Mouse (Mus musculus): ENCODE measurements at regions not wholly inside any gene's neighbourhood (a gene's known extent, or its start where the extent isn't known, plus 50 kb on each side); places are given as distances from the start of the nearest gene placed in this dataset.
A peak's percentile ranks its signal among the peaks of the same experiment; 100 is the strongest.

DNA sequence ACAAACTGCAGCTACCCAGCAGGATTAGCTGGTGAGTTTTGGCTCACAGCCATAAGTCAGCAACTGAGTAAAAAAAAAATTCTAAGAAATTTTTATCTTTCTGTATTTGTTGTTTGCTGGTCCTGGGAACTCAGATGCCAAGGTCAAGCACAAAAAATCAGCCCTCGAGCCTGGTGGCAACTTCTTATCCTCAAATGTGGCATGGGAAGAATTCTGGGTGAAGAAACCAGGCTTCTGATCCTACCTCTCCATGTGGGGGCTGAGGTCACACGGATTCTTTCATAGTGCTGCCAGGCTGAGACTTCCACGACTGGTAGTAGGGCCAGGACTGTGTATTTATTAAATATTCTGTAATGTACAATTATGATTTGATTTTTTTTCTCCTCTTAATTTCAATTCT lies 698.3 kb upstream of the Igfbp3 start:
- Histone ChIP-seq H3K4me1 (ENCODE audit: control insufficient read depth, insufficient read depth, low read length) (no peaks in the 10 kb centered on the region), H3K27me3 (replicated peaks; ENCODE audit: control insufficient read depth, insufficient read depth, low read length) (no peaks in the 10 kb centered on the region), H3K36me3 (ENCODE audit: control insufficient read depth, insufficient read depth, low read length) (no peaks in the 10 kb centered on the region), H3K27ac (ENCODE audit: insufficient read depth, low read depth, low read length) (no peak overlapping the region), H3K4me3 (ENCODE audit: insufficient read depth, low read depth, low read length) (no peak overlapping the region)
- TF ChIP-seq POLR2A (IDR thresholded peaks at IDR 0.05; ENCODE audit: low read depth, low read length) (no peak), CTCF (conservative IDR thresholded peaks at IDR 0.05; ENCODE audit: insufficient read depth, insufficient read length, low read depth, low read length) (no peak)
- DNase-seq = no peak
- WGBS = 71% methylated on average over 3 of the region's 3 CpGs

DNA sequence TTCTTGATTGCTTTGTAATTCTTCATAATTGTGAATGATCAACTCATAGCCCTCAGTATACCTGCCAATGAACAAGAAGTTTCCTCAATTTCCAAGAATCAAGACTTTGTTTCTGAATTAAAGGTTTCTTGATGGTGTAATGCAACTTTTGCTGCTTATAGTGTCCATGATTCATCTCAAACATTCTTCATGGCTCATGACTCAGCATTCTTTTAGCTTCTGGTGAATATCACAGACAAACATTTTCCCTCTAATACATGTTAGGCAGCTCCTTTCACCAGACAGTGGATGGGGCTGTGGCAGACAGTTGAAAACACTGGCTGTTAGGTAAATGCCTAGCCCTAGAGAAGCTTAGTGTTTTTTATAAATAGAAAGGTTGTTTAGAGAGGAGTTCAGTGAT lies 686.5 kb upstream of the Igfbp3 start:
- no peak for DNase-seq

DNA sequence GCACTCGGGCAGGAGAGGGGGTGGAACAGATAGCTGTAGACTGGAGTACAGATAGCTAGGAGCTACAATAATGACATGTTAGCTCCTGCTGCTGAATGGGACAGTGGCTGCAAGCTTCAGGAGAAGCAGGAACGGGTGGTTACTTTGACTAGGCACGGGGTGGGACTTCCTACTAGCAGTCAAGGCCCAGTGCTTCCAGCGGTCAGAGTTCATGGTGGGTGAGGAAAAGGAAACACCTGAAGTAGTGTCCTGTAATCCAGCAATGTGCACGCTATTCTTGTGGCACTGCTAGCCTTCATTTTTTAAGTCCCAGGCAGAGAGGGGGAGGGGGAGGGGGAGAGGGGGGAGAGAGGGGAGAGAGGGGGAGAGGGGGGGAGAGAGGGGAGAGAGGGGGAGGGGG lies 684.5 kb upstream of the Igfbp3 start:
- Histone ChIP-seq H3K4me3 (ENCODE audit: insufficient read depth, low read depth, low read length) (no peak overlapping the region), H3K27me3 (replicated peaks; ENCODE audit: control insufficient read depth, insufficient read depth, low read length) (no peaks in the 10 kb centered on the region), H3K4me1 (ENCODE audit: control insufficient read depth, insufficient read depth, low read length) (no peaks in the 10 kb centered on the region), H3K27ac (ENCODE audit: insufficient read depth, low read depth, low read length) (no peak overlapping the region), H3K36me3 (ENCODE audit: control insufficient read depth, insufficient read depth, low read length) (no peaks in the 10 kb centered on the region)
- TF ChIP-seq POLR2A (IDR thresholded peaks at IDR 0.05; ENCODE audit: low read depth, low read length) (no peak), CTCF (conservative IDR thresholded peaks at IDR 0.05; ENCODE audit: insufficient read depth, insufficient read length, low read depth, low read length) (no peak)
- WGBS = 24% methylated on average over 5 of the region's 5 CpGs
- DNase-seq = peak; percentile 28

More for the DNA sequence above, 686.5 kb upstream of the Igfbp3 start:
- Histone ChIP-seq H3K27ac (ENCODE audit: insufficient read depth, low read depth, low read length) (no peak overlapping the region), H3K36me3 (ENCODE audit: control insufficient read depth, insufficient read depth, low read length) (no peaks in the 10 kb centered on the region), H3K27me3 (replicated peaks; ENCODE audit: control insufficient read depth, insufficient read depth, low read length) (no peaks in the 10 kb centered on the region), H3K4me3 (ENCODE audit: insufficient read depth, low read depth, low read length) (no peak overlapping the region), H3K4me1 (ENCODE audit: control insufficient read depth, insufficient read depth, low read length) (no peaks in the 10 kb centered on the region)
- TF ChIP-seq CTCF (conservative IDR thresholded peaks at IDR 0.05; ENCODE audit: insufficient read depth, insufficient read length, low read depth, low read length) (no peak), POLR2A (IDR thresholded peaks at IDR 0.05; ENCODE audit: low read depth, low read length) (no peak)

DNA sequence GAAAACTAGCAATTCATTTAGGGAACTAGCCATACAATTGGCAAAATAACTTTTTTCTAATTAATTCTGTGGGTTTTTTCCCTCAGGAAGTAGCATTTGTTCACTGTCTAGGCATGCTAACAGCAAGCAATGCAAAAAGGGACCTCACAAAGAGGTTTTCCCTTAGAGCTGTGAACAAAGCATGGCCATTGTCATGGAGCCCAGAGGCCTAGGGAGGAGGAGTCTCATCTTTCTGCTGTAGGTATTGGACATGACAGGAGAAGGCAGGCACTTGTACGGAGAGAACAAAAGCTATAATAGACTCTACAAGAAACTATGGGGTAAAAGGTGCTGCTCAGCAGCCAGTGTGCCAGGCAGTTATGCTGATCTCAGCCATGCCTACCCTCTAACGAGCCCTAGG lies 666.8 kb upstream of the Igfbp3 start:
- H3K27ac ChIP-seq (ENCODE audit: insufficient read depth, low read depth, low read length) = no peak overlapping the region
- 61% methylated on average over 2 of the region's 2 CpGs for WGBS

DNA sequence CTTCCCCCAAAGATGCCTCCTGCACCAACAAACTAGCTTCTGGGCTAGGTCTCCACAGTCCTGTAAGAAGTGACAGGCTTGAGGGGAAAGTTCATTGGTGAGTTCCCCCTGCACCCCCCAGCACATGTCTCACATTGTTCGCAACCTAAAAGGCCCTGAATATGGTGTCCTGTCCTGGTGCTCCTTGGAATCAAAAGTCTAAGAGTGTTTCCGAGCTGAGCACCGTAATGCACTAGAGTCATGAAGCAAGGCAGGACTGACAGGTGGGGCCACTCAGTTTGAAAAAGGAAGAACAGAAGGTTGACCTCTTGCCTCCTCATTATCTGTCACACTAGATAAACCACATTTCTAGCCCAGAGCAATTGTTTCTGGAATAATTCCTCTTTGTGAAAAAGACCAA lies 650.4 kb upstream of the Igfbp3 start:
- no peak for TF ChIP-seq CTCF (conservative IDR thresholded peaks at IDR 0.05; ENCODE audit: insufficient read depth, insufficient read length, low read depth, low read length)
- TF ChIP-seq POLR2A (IDR thresholded peaks at IDR 0.05; ENCODE audit: low read depth, low read length) = no peak
- no peaks in the 10 kb centered on the region for H3K36me3 ChIP-seq (ENCODE audit: control insufficient read depth, insufficient read depth, low read length)
- peak overlapping the region; percentile 56; the same call in 1 of the 2 replicates for H3K27ac ChIP-seq (ENCODE audit: insufficient read depth, low read depth, low read length)
- no peaks in the 10 kb centered on the region for H3K27me3 ChIP-seq (replicated peaks; ENCODE audit: control insufficient read depth, insufficient read depth, low read length)
- peak; percentile 2 for DNase-seq
- WGBS = 44% methylated on average over 3 of the region's 3 CpGs
- no peak overlapping the region for H3K4me3 ChIP-seq (ENCODE audit: insufficient read depth, low read depth, low read length)
- no peaks in the 10 kb centered on the region for H3K4me1 ChIP-seq (ENCODE audit: control insufficient read depth, insufficient read depth, low read length)

More for the DNA sequence above, 666.8 kb upstream of the Igfbp3 start:
- no peaks in the 10 kb centered on the region for H3K27me3 ChIP-seq (replicated peaks; ENCODE audit: control insufficient read depth, insufficient read depth, low read length)
- DNase-seq = no peak
- no peak for TF ChIP-seq CTCF (conservative IDR thresholded peaks at IDR 0.05; ENCODE audit: insufficient read depth, insufficient read length, low read depth, low read length)
- TF ChIP-seq POLR2A (IDR thresholded peaks at IDR 0.05; ENCODE audit: low read depth, low read length) = no peak
- no peak overlapping the region for H3K4me3 ChIP-seq (ENCODE audit: insufficient read depth, low read depth, low read length)
- no peaks in the 10 kb centered on the region for H3K4me1 ChIP-seq (ENCODE audit: control insufficient read depth, insufficient read depth, low read length)
- no peaks in the 10 kb centered on the region for H3K36me3 ChIP-seq (ENCODE audit: control insufficient read depth, insufficient read depth, low read length)

DNA sequence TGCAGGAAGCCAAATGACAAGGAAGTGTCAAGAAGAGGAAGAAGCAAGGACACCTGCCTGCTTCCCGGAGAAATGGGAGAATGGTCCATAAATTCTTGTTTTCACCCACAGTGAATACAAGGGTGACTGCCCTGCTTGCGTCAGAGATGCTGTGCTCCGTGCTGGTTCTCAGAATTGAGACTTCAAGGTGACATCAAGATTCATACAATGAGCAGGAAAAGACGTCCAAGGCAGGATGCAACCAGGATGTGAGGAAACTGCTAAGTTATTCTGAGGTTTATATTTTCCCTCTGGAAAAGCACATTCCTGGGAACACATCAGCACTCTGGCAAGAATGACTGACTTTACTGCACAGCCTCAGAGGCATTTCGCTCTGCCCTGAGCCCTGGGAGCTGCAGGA lies 650.0 kb upstream of the Igfbp3 start:
- no peaks in the 10 kb centered on the region for H3K36me3 ChIP-seq (ENCODE audit: control insufficient read depth, insufficient read depth, low read length)
- H3K27me3 ChIP-seq (replicated peaks; ENCODE audit: control insufficient read depth, insufficient read depth, low read length) = no peaks in the 10 kb centered on the region
- no peaks in the 10 kb centered on the region for H3K4me1 ChIP-seq (ENCODE audit: control insufficient read depth, insufficient read depth, low read length)
- TF ChIP-seq CTCF (conservative IDR thresholded peaks at IDR 0.05; ENCODE audit: insufficient read depth, insufficient read length, low read depth, low read length) = no peak
- no peak for TF ChIP-seq POLR2A (IDR thresholded peaks at IDR 0.05; ENCODE audit: low read depth, low read length)
- peak overlapping the region; percentile 56; the same call in 1 of the 2 replicates for H3K27ac ChIP-seq (ENCODE audit: insufficient read depth, low read depth, low read length)
- 38% methylated on average over 5 of the region's 5 CpGs for WGBS
- H3K4me3 ChIP-seq (ENCODE audit: insufficient read depth, low read depth, low read length) = no peak overlapping the region
- peak; percentile 65 for DNase-seq

DNA sequence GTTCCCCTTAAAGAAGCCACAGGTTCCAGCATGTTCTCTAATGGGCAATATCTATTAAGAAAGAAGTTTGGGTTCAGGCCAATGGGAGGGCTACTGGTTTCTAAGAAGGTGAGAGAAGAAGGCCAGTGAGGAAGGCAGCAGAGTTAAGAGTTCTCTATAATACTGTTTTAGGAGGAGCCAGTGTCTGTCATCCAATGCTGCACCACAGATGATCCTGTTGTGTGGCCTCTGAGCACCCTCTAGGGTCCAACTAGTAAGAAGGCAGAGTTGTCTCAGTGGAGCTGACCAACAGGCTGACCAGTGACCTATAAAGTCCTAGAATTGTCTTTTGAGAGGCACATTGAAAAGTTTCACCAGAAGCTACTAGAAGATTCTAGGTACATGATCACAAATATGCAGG lies 648.8 kb upstream of the Igfbp3 start:
- no peaks in the 10 kb centered on the region for H3K36me3 ChIP-seq (ENCODE audit: control insufficient read depth, insufficient read depth, low read length)
- peak; percentile 66 for DNase-seq
- TF ChIP-seq CTCF (conservative IDR thresholded peaks at IDR 0.05; ENCODE audit: insufficient read depth, insufficient read length, low read depth, low read length) = peak; percentile 54
- TF ChIP-seq POLR2A (IDR thresholded peaks at IDR 0.05; ENCODE audit: low read depth, low read length) = no peak
- H3K27me3 ChIP-seq (replicated peaks; ENCODE audit: control insufficient read depth, insufficient read depth, low read length) = no peaks in the 10 kb centered on the region
- H3K27ac ChIP-seq (ENCODE audit: insufficient read depth, low read depth, low read length) = no peak overlapping the region
- H3K4me3 ChIP-seq (ENCODE audit: insufficient read depth, low read depth, low read length) = no peak overlapping the region
- no peaks in the 10 kb centered on the region for H3K4me1 ChIP-seq (ENCODE audit: control insufficient read depth, insufficient read depth, low read length)

DNA sequence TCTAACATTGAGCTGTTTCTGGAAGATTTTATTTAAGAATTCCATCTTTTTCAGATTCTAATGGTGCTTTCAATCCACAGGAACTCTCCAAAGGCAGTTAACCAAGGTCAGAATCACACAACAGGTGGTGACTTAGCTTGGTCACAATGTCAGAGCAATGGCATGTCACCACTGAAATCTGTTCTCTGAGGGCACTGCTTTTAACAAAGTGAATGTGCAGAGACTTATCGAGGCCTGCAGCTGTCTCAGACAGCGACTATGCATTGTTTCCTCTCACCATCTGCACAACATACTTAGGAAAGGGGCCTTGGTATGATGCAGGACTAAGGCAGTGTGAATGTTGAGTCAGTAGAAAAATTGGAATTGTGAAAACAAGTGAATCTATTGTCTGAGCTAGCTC lies 638.9 kb upstream of the Igfbp3 start:
- Histone ChIP-seq H3K36me3 (ENCODE audit: control insufficient read depth, insufficient read depth, low read length) (no peaks in the 10 kb centered on the region), H3K4me3 (ENCODE audit: insufficient read depth, low read depth, low read length) (no peak overlapping the region), H3K27me3 (replicated peaks; ENCODE audit: control insufficient read depth, insufficient read depth, low read length) (no peaks in the 10 kb centered on the region), H3K4me1 (ENCODE audit: control insufficient read depth, insufficient read depth, low read length) (no peaks in the 10 kb centered on the region), H3K27ac (ENCODE audit: insufficient read depth, low read depth, low read length) (no peak overlapping the region)
- WGBS = 80% methylated on average over 2 of the region's 2 CpGs
- no peak for DNase-seq
- no peak for TF ChIP-seq POLR2A (IDR thresholded peaks at IDR 0.05; ENCODE audit: low read depth, low read length)
- no peak for TF ChIP-seq CTCF (conservative IDR thresholded peaks at IDR 0.05; ENCODE audit: insufficient read depth, insufficient read length, low read depth, low read length)
